21 mouse cellular contexts compared by ENCODE assay signal in the genomic region with DNA sequence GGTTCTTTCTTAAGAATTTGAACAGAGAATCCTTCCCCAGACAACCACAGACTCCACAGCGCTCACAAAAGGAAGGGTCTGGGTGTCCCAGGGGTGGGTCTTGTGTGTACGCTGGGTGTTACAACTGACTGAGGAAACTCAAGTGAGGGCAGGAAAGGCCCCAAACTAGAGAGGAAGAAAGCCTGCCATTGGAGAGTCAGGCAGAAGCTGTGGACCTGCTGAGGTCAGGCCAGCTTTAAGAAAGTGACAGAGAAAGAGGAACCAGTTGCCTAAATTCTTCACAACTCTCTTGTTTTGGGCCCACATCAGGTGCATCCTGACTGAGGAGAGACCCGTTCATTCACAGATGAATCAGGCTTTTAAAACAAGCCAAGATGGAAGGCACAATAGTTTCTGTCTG. TPM values are rescaled to one million over a fixed set of nuclear protein-coding genes. Genes with fewer than 3 reads are reported as not detected.
DNase-seq lines count a peak whose midpoint lies in the region; ATAC-seq lines count a peak whose summit lies in the region.
"Had no signal": no experiment of that assay in that cellular context is flagged by ENCODE, and none has a peak within 500 bp of the region (broad histone marks: within the 10 kb centered on the region; RNA-seq: fewer than 3 reads in every experiment).

No protein-coding gene starts in this region.

- WGBS in liver, embryonic 13.5 days (ENCODE audit: insufficient replicate concordance): 41% methylated on average over 3 of the region's 3 CpGs

- H3K9me3 ChIP-seq in liver, embryonic 13.5 days (replicated peaks): no peaks in the 10 kb centered on the region
- H3K9me3 ChIP-seq: embryonic facial prominence, embryonic 12.5 days; forebrain, embryonic 13.5 days; heart, embryonic 15.5 days; limb, embryonic 15.5 days; midbrain, embryonic 15.5 days had no signal

- no peak overlapping the region for H3K4me3 ChIP-seq in liver, embryonic 13.5 days (replicated peaks)
- H3K4me3 ChIP-seq: embryonic facial prominence, embryonic 12.5 days; erythroblast, embryonic 14.5 days; forebrain, embryonic 13.5 days; heart, embryonic 15.5 days; layer of hippocampus, adult 2 months; limb, embryonic 15.5 days; midbrain, embryonic 15.5 days had no signal

- no peak overlapping the region for H3K9ac ChIP-seq in liver, embryonic 13.5 days
- H3K9ac ChIP-seq: embryonic facial prominence, embryonic 12.5 days; forebrain, embryonic 13.5 days; heart, embryonic 15.5 days; limb, embryonic 15.5 days; midbrain, embryonic 15.5 days had no signal

- H3K4me1 ChIP-seq in liver, embryonic 13.5 days (replicated peaks): peaks cover 11% of the 10 kb centered on the region
- H3K4me1 ChIP-seq: embryonic facial prominence, embryonic 12.5 days had no signal

- intact Hi-C loops in heart, postnatal 25 days (cut with DNase I): no loop called here

- peaks cover 36% of the 10 kb centered on the region for H3K27me3 ChIP-seq in liver, embryonic 13.5 days

- H3K27ac ChIP-seq in liver, embryonic 13.5 days: no peak overlapping the region
- H3K27ac ChIP-seq: embryonic facial prominence, embryonic 12.5 days; forebrain, embryonic 13.5 days; heart, embryonic 15.5 days; kidney, postnatal 0 days; layer of hippocampus, adult 2 months; limb, embryonic 15.5 days; midbrain, embryonic 15.5 days had no signal

- H3K36me3 ChIP-seq in liver, embryonic 13.5 days: no peaks in the 10 kb centered on the region
- H3K36me3 ChIP-seq: embryonic facial prominence, embryonic 12.5 days; heart, embryonic 15.5 days; limb, embryonic 15.5 days; midbrain, embryonic 15.5 days had no signal

- no peak overlapping the region for H3K4me2 ChIP-seq in liver, embryonic 13.5 days
- H3K4me2 ChIP-seq: embryonic facial prominence, embryonic 12.5 days; forebrain, embryonic 13.5 days; heart, embryonic 15.5 days; limb, embryonic 15.5 days; midbrain, embryonic 15.5 days had no signal

- DNase-seq in heart, adult 11 months: peak; percentile 82
- no peak for DNase-seq in heart, postnatal 25 days (ENCODE audit: low spot score)
- DNase-seq in brain, adult 2 months (ENCODE audit: low read depth, low spot score): peak; percentile 11
- peak; percentile 4 for DNase-seq in liver, embryonic 13.5 days
- DNase-seq in adrenal gland, adult 8-10 months: no peak
- no peak for DNase-seq in lung, postnatal 10 days
- DNase-seq in ovary, adult 18-20 months (ENCODE audit: low spot score): no peak
- DNase-seq: cerebellum, adult 8-10 months; gastrocnemius, postnatal 14 days; kidney, adult 11 months; layer of hippocampus, postnatal 36 days had no signal

- ATAC-seq in liver, embryonic 13.5 days (ENCODE audit: low read depth): no peak
- ATAC-seq in monocyte, adult 5-6 weeks (replicated peaks; ENCODE audit: insufficient number of reproducible peaks, low FRiP score, low TSS enrichment, poor library complexity, severe bottlenecking): peak; percentile 50; the same call in 1 of the 2 replicates
- ATAC-seq: forebrain, embryonic 13.5 days; lung, postnatal 0 days; midbrain, embryonic 15.5 days had no signal

RNA-seq across cellular contexts. Expression of a gene that starts 4.0 kb away (rescaled TPM):
- total RNA-seq in heart, postnatal 25 days (2021): 10 to 100 TPM; 45.0 to 51.5 TPM
- 5.3 and 5.9 TPM in 2 replicates for polyA plus RNA-seq in liver, embryonic 13.5 days (2015; fragmentation: Nextera tagmentation; extraction: Ambion mirVana)
- 15.6 to 23.5 TPM (median 18.2 TPM) in 3 replicates for total RNA-seq in monocyte, adult 5-6 weeks (2017)
- 10 to 100 TPM; 26.8 to 35.3 (median 31.0) TPM for total RNA-seq in adrenal gland, adult 8-10 months (2022)

RNA-seq across cellular contexts. Expression of a gene that starts 29.1 kb away (rescaled TPM):
- 100 to 1,000 TPM; 296 to 317 TPM for total RNA-seq in heart, postnatal 25 days (2021)
- 60.9 and 69.7 TPM in 2 replicates for polyA plus RNA-seq in liver, embryonic 13.5 days (2015; fragmentation: Nextera tagmentation; extraction: Ambion mirVana)
- 88.9 to 95.9 TPM (median 92.9 TPM) in 3 replicates for total RNA-seq in monocyte, adult 5-6 weeks (2017)
- total RNA-seq in adrenal gland, adult 8-10 months (2022): 10 to 100 TPM; 19.7 to 37.1 (median 27.6) TPM

Comparison
In these comparisons a context has a peak if more than half of its experiments do, and no peak if none do; other contexts are left out.
1. DNase-seq: peak in heart, adult 11 months (single experiment), brain, adult 2 months (single experiment) and liver, embryonic 13.5 days (single experiment); none in heart, postnatal 25 days (single experiment), adrenal gland, adult 8-10 months (single experiment), lung, postnatal 10 days (single experiment) and ovary, adult 18-20 months (single experiment).